Mouse (Mus musculus) right cerebral cortex, adult 2 months (tissue): ENCODE measurements around the gene Pla2g4a.
A peak's percentile ranks its signal among the peaks of the same experiment; 100 is the strongest.

ENCODE experiments used
- DNase-seq, 2 experiments: peaks; one replicate each; pipeline ENCODE4 v3.0.0; 2021 to 2022; ENCODE audit warnings: low spot score in 2 of 2

Gene Pla2g4a

GRCm38 (mm10) chr1:149855581-149855980, 105.5 kb downstream of the Pla2g4a start:
- no peak for DNase-seq

- DNase-seq: no peak
Measured at GRCm38 (mm10) chr1:149854867-149855266, 106.2 kb downstream of the Pla2g4a start.

GRCm38 (mm10) chr1:149846655-149847054, 114.4 kb downstream of the Pla2g4a start:
- no peak for DNase-seq

- no peak for DNase-seq
Measured at GRCm38 (mm10) chr1:149841845-149842244, 119.2 kb downstream of the Pla2g4a start.

- no peak for DNase-seq
Measured at GRCm38 (mm10) chr1:149840961-149841416, 120.1 kb downstream of the Pla2g4a start.

- no peak for DNase-seq
Measured at GRCm38 (mm10) chr1:149840312-149840930, 120.7 kb downstream of the Pla2g4a start.

GRCm38 (mm10) chr1:149836496-149836895, 124.6 kb downstream of the Pla2g4a start:
- DNase-seq: no peak

GRCm38 (mm10) chr1:149833876-149834275, 127.2 kb downstream of the Pla2g4a start:
- no peak for DNase-seq

- peak in 1 of 2 experiments; percentile 16 for DNase-seq
Measured at GRCm38 (mm10) chr1:149832952-149833351, 128.1 kb downstream of the Pla2g4a start.

GRCm38 (mm10) chr1:149832514-149832913, 128.6 kb downstream of the Pla2g4a start:
- no peak for DNase-seq

GRCm38 (mm10) chr1:149831100-149831499, 130.0 kb downstream of the Pla2g4a start:
- no peak for DNase-seq

GRCm38 (mm10) chr1:149813616-149814345, 147.3 kb downstream of the Pla2g4a start:
- DNase-seq: no peak

GRCm38 (mm10) chr1:149809527-149809926, 151.6 kb downstream of the Pla2g4a start:
- no peak for DNase-seq
